Mouse (Mus musculus) thymus, adult 2 months (tissue): Measurements from ENCODE around the gene Ankub1. TPM values are rescaled to one million over a fixed set of nuclear protein-coding genes. Genes with fewer than 3 reads are reported as not detected.

Source experiments
- DNase-seq: peaks from one replicate; pipeline ENCODE4 v3.0.0; 2021
- H3K27ac ChIP-seq: fragments of 200-500 bp; 2 replicates; pipeline ENCODE4 v1.5.1; 2012; ENCODE audit warnings: low read length, control low read depth; ENCODE audit not compliant: control insufficient read depth, insufficient read depth
- H3K27me3 ChIP-seq: fragments of 200-500 bp; 2 replicates; pipeline ENCODE4 v1.6.1; 2012; ENCODE audit warnings: mild to moderate bottlenecking, low read length, moderate library complexity, mixed read lengths; ENCODE audit not compliant: control insufficient read depth, insufficient read depth
- H3K36me3 ChIP-seq: fragments of 200-500 bp; 2 replicates; pipeline ENCODE4 v1.6.1; 2012; ENCODE audit warnings: mild to moderate bottlenecking, low read length, moderate library complexity; ENCODE audit not compliant: control insufficient read depth, insufficient read depth
- H3K4me1 ChIP-seq: fragments of 200-500 bp; replicated peaks from 2 replicates; pipeline ENCODE4 v1.6.1; 2012; ENCODE audit warnings: low read length; ENCODE audit not compliant: control insufficient read depth, insufficient read depth
- H3K4me3 ChIP-seq: fragments of 200-500 bp; 2 replicates; pipeline ENCODE4 v1.5.1; 2012; ENCODE audit warnings: mild to moderate bottlenecking, low read length, control low read depth, moderate library complexity; ENCODE audit not compliant: control insufficient read depth, insufficient read depth
- CTCF ChIP-seq: fragments of 200-500 bp; IDR thresholded peaks from 2 replicates; pipeline ENCODE4 v1.5.1; 2012; ENCODE audit warnings: mild to moderate bottlenecking, control low read depth, low read length, moderate library complexity, borderline replicate concordance; ENCODE audit not compliant: control insufficient read depth, poor library complexity, insufficient read depth; ENCODE audit errors: extremely low read depth
- POLR2A ChIP-seq: fragments of 200-500 bp; IDR thresholded peaks from 2 replicates; pipeline ENCODE4 v1.6.1; 2012; ENCODE audit warnings: mild to moderate bottlenecking, low read length, control low read depth, moderate library complexity; ENCODE audit not compliant: control insufficient read depth, poor library complexity, insufficient read depth; ENCODE audit errors: extremely low read depth
- WGBS: fragments of 180-500 bp; shearing (Covaris S2); methylation state at CpG from one replicate; pipeline ENCODE4 v1.1.7; 2018; 5-methylcytosine and 5-hydroxymethylcytosine counted together
- polyA plus RNA-seq: library from polyadenylated mRNA; depleted of rRNA; stranded (reverse); fragments of >200 nt; gene quantifications from 2 replicates; pipeline ENCODE4 v1.2.3, GENCODE M21; 2012; rRNA removed

Gene Ankub1
- 0.05 TPM in 1 of 2 replicates, not detected in the other for polyA plus RNA-seq

- 91% methylated on average over 2 of the region's 2 CpGs for WGBS
- Histone ChIP-seq H3K4me1 (no peaks in the 10 kb centered on the region), H3K36me3 (no peaks in the 10 kb centered on the region), H3K27me3 (no peaks in the 10 kb centered on the region), H3K4me3 (no peak within 1 kb of the TSS), H3K27ac (no peak within 1 kb of the TSS)
- TF ChIP-seq CTCF (no peak), POLR2A (no peak)
- DNase-seq = no peak
Measured at GRCm38 (mm10) chr3:57692719-57693118, at the start of gene Ankub1. Ankub1 (minus strand) TSS chr3:57692799.

GRCm38 (mm10) chr3:57739830-57740229, 47.2 kb upstream of the Ankub1 start:
- no peaks in the 10 kb centered on the region for H3K36me3 ChIP-seq
- DNase-seq = no peak
- no peaks in the 10 kb centered on the region for H3K27me3 ChIP-seq
- TF ChIP-seq CTCF (no peak), POLR2A (no peak)
- H3K4me3 ChIP-seq = no peak overlapping the region
- H3K27ac ChIP-seq = no peak overlapping the region
- no peaks in the 10 kb centered on the region; the same call in 1 of the 2 replicates for H3K4me1 ChIP-seq
- WGBS = 40% methylated on average over 1 of the region's 1 CpGs

- Histone ChIP-seq H3K36me3 (no peaks in the 10 kb centered on the region), H3K27ac (peak overlapping the region; percentile 33; the same call in 1 of the 2 replicates), H3K4me1 (no peaks in the 10 kb centered on the region; the same call in 1 of the 2 replicates), H3K4me3 (peak overlapping the region; percentile 88), H3K27me3 (no peaks in the 10 kb centered on the region)
- TF ChIP-seq POLR2A (no peak), CTCF (no peak)
- 1% methylated on average over 13 of the region's 13 CpGs for WGBS
- DNase-seq = no peak
Measured at GRCm38 (mm10) chr3:57736419-57737095, 44.0 kb upstream of the Ankub1 start.

GRCm38 (mm10) chr3:57735511-57736370, 43.1 kb upstream of the Ankub1 start, which contains the start of gene Rnf13:
Rnf13 (plus strand) TSS chr3:57736062.
- Histone ChIP-seq H3K4me1 (no peaks in the 10 kb centered on the region; the same call in 1 of the 2 replicates), H3K27me3 (no peaks in the 10 kb centered on the region), H3K36me3 (no peaks in the 10 kb centered on the region), H3K4me3 (peak within 1 kb of the TSS; percentile 88), H3K27ac (peak within 1 kb of the TSS; percentile 33; the same call in 1 of the 2 replicates)
- DNase-seq = peak; percentile 96
- TF ChIP-seq CTCF (peak; percentile 40; the same call in 1 of the 2 replicates), POLR2A (peak; percentile 51; the same call in 1 of the 2 replicates)
- WGBS = under 1% methylated on average over 59 of the region's 59 CpGs

GRCm38 (mm10) chr3:57732206-57732915, 39.8 kb upstream of the Ankub1 start:
- TF ChIP-seq CTCF = no peak
- TF ChIP-seq POLR2A = no peak
- H3K27ac ChIP-seq = no peak overlapping the region
- no peak overlapping the region for H3K4me3 ChIP-seq
- 97% methylated on average over 5 of the region's 5 CpGs for WGBS
- H3K27me3 ChIP-seq = no peaks in the 10 kb centered on the region
- no peaks in the 10 kb centered on the region for H3K36me3 ChIP-seq
- no peak for DNase-seq
- no peaks in the 10 kb centered on the region; the same call in 1 of the 2 replicates for H3K4me1 ChIP-seq

- WGBS = 92% methylated on average over 6 of the region's 6 CpGs
- no peaks in the 10 kb centered on the region for H3K36me3 ChIP-seq
- TF ChIP-seq CTCF (no peak), POLR2A (no peak)
- no peaks in the 10 kb centered on the region for H3K27me3 ChIP-seq
- H3K4me1 ChIP-seq = no peaks in the 10 kb centered on the region
- no peak overlapping the region for H3K27ac ChIP-seq
- no peak for DNase-seq
- no peak overlapping the region for H3K4me3 ChIP-seq
Measured at GRCm38 (mm10) chr3:57714151-57714550, 21.6 kb upstream of the Ankub1 start.
